Mouse (Mus musculus) limb, embryonic 12.5 days (tissue): ENCODE measurements around the gene Fam240a. TPM values are rescaled to one million over a fixed set of nuclear protein-coding genes. Genes with fewer than 3 reads are reported as not detected.

ENCODE experiments used
- ATAC-seq: fragments of 200-750 bp; cut with Nextera tagmentation; 2 replicates; pipeline ENCODE4 v1.8.0; 2017; ENCODE audit warnings: low read depth, moderate TSS enrichment; ENCODE audit not compliant: insufficient number of reproducible peaks, insufficient read depth, low FRiP score, low TSS enrichment
- H3K27ac ChIP-seq: fragments of 300-500 bp; sonication (generic); 2 replicates; pipeline ENCODE4 v1.5.1; 2016; ENCODE audit warnings: mild to moderate bottlenecking, moderate library complexity
- H3K27me3 ChIP-seq: fragments of 300-500 bp; sonication (generic); 2 replicates; pipeline ENCODE4 v1.6.1; 2016; ENCODE audit warnings: mild to moderate bottlenecking, moderate library complexity
- H3K36me3 ChIP-seq: fragments of 300-500 bp; sonication (generic); 2 replicates; pipeline ENCODE4 v1.6.1; 2016; ENCODE audit warnings: mild to moderate bottlenecking, moderate library complexity
- H3K4me1 ChIP-seq: fragments of 300-500 bp; sonication (generic); replicated peaks from 2 replicates; pipeline ENCODE4 v1.6.1; 2016
- H3K4me2 ChIP-seq: fragments of 300-500 bp; sonication (generic); 2 replicates; pipeline ENCODE4 v1.6.1; 2016; ENCODE audit warnings: mild to moderate bottlenecking, moderate library complexity
- H3K4me3 ChIP-seq: fragments of 300-500 bp; sonication (generic); replicated peaks from 2 replicates; pipeline ENCODE4 v1.5.1; 2016; ENCODE audit warnings: mild to moderate bottlenecking
- H3K9ac ChIP-seq: fragments of 300-500 bp; sonication (generic); replicated peaks from 2 replicates; pipeline ENCODE4 v1.6.1; 2016; ENCODE audit warnings: mild to moderate bottlenecking, moderate library complexity
- H3K9me3 ChIP-seq: fragments of 300-500 bp; sonication (generic); 2 replicates; pipeline ENCODE4 v1.6.1; 2016; ENCODE audit warnings: mild to moderate bottlenecking, moderate library complexity
- WGBS: fragments of 180-500 bp; shearing (Covaris S2); methylation state at CpG from one replicate; pipeline ENCODE4 v1.1.7; 2016; 5-methylcytosine and 5-hydroxymethylcytosine counted together
- polyA plus RNA-seq: library from polyadenylated mRNA; unstranded; fragments of >200 nt; fragmentation: Nextera tagmentation; extraction: Ambion mirVana; gene quantifications from 2 replicates; pipeline ENCODE4 v1.2.1, GENCODE M21; 2016

The Fam240a gene
- polyA plus RNA-seq: not detected in 2 replicates

DNA sequence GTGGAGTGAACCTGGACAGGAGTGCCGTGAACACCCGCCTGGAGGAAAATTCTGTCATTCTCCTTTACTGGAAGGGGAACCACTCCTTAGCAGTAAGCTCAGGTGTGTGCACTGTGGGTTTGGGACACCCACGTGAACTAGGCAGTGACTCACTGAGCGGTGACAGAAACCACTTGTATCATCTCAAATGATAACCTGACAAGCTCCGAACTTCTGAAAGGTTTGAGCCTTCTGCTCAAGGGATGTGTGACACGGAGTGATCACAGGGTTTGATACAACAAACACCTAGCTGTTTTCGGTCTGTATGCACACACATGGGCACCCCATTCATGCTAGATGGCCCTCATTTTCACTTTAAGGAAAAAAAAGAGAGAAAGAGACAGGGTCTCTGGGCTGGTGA, at the start of gene Fam240a:
TSS of gene Fam240a (minus strand) at position 76 of the 400 bp plus-strand sequence.
- Histone ChIP-seq H3K4me1 (no peaks in the 10 kb centered on the region), H3K9me3 (no peaks in the 10 kb centered on the region), H3K4me2 (no peak within 1 kb of the TSS), H3K9ac (no peak within 1 kb of the TSS), H3K27me3 (no peaks in the 10 kb centered on the region), H3K27ac (no peak within 1 kb of the TSS), H3K4me3 (no peak within 1 kb of the TSS), H3K36me3 (no peaks in the 10 kb centered on the region)
- ATAC-seq: no peak
- WGBS: 87% methylated on average over 7 of the region's 7 CpGs

DNA sequence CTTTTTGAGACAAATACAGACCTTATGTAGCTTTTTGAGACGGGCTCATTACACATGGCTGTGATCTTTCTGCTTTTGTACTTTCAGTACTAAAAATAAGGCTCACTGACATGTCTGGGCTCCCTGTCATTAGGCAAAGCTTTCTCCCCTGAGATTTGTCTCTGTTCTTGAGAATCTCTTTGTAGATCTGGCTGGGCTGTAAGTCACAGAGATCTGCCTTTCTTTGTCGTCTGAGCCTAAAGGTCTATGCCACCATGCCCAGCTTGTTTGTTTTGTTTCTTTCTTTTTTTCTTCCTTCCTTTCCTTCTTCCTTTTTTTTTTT, 49.2 kb upstream of the Fam240a start:
- Histone ChIP-seq H3K4me3 (no peak overlapping the region), H3K9ac (no peak overlapping the region), H3K27ac (no peak overlapping the region), H3K9me3 (no peaks in the 10 kb centered on the region), H3K4me2 (no peak overlapping the region), H3K4me1 (no peaks in the 10 kb centered on the region), H3K27me3 (no peaks in the 10 kb centered on the region), H3K36me3 (no peaks in the 10 kb centered on the region)
- 81% methylated on average over 2 of the region's 2 CpGs for WGBS
- ATAC-seq: no peak

DNA sequence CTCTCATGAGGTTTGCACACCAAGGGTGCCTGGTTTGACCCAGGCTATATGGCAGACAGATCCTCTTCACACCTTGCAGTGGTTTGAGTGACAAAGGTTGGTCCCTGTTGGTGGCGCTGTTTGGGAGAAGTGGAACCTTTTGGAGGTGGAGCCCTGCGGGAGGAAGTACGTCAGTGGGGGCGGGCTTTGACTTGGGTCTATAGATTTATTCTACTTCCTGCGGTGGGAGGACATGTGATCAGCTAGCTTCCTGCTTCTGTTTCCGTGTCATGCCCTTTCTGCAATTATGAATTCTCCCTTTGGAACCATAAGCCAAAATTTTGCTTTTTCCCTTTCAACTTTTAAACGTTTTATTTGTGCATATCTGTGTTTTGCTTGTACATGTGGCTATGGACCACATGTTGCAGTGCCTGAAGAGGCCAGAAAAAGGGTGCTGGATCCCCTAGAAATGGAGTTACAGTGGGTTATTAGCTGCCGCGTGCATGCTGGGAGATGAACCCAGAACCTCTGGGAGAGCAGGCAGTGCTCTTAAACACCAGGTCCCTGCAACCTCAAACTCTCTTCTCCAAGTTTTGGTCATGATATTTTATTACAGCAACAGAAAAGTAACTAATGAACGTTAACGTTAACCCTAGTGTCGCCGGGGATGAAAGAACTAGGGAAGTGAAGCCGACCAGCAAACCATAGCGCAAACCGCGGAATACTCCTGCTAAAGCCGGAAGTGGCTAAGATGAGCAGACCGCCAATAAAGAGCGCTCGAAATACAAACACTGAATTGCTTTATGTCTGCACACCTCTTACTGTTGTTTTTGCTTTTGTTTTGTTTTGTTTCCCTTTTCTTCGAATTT, 48.6 kb upstream of the Fam240a start:
- no peak overlapping the region for H3K4me3 ChIP-seq
- WGBS: 88% methylated on average over 22 of the region's 22 CpGs
- no peak for ATAC-seq
- H3K4me1 ChIP-seq: no peaks in the 10 kb centered on the region
- H3K9ac ChIP-seq: no peak overlapping the region
- no peaks in the 10 kb centered on the region for H3K9me3 ChIP-seq
- no peak overlapping the region for H3K4me2 ChIP-seq
- no peaks in the 10 kb centered on the region for H3K27me3 ChIP-seq
- no peak overlapping the region for H3K27ac ChIP-seq
- no peaks in the 10 kb centered on the region for H3K36me3 ChIP-seq

DNA sequence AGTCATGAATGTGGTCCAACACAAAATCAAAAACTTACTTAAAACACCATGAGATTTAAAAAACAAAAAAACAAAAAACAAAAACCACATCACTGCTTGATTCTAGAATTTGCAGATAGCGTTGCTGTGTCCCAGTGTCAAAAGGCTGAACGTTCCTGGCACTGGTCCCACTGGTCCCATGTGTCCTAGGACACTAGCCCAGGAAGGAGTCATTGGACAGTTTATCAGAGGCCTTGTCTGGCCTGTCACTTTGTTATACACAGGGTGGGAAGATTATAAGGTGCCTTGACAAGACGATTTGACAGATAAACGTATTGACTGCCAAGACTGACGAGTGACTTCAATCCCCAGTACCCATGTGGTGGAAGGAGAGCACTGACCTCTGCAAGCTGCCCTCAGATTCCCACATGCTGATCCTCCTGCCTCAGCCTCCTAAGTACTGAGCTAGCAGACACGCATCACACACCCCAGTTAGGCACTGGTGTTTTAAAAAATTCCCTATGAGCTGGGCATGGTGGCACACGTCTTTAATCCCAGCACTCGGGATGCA, 47.0 kb upstream of the Fam240a start:
- ATAC-seq: no peak
- H3K27ac ChIP-seq: no peak overlapping the region
- H3K9me3 ChIP-seq: no peaks in the 10 kb centered on the region
- no peak overlapping the region for H3K4me3 ChIP-seq
- no peak overlapping the region for H3K9ac ChIP-seq
- 90% methylated on average over 8 of the region's 8 CpGs for WGBS
- H3K4me2 ChIP-seq: no peak overlapping the region
- no peaks in the 10 kb centered on the region for H3K4me1 ChIP-seq
- no peaks in the 10 kb centered on the region for H3K36me3 ChIP-seq
- no peaks in the 10 kb centered on the region for H3K27me3 ChIP-seq

DNA sequence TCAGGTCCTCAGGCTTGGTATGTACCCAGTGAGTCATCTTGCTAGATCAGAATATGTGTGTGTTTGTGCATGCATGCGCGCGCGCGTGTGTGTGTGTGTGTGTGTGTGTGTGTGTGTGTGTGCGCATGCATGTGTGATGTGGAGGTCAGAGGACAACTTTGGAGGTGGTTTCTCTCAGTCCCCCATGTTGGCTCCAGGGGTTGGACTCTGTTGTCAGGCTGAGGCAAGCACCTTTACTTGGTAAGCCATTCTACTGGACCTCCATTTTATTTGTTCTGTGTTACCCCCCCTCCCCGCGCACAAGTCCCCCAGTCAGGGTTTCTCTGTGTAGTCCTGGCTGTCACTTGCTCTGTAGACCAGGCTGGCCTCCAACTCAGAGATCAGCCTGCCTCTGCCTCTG, 44.7 kb upstream of the Fam240a start:
- peaks cover 2% of the 10 kb centered on the region for H3K27me3 ChIP-seq
- 98% methylated on average over 8 of the region's 8 CpGs for WGBS
- no peak overlapping the region for H3K4me3 ChIP-seq
- H3K9me3 ChIP-seq: no peaks in the 10 kb centered on the region
- H3K4me2 ChIP-seq: no peak overlapping the region
- no peak overlapping the region for H3K9ac ChIP-seq
- H3K27ac ChIP-seq: no peak overlapping the region
- no peaks in the 10 kb centered on the region for H3K36me3 ChIP-seq
- 0 out of 2 replicates have a peak, but pooled peaks cover 6% of the 10 kb centered on the region for H3K4me1 ChIP-seq
- ATAC-seq: no peak

DNA sequence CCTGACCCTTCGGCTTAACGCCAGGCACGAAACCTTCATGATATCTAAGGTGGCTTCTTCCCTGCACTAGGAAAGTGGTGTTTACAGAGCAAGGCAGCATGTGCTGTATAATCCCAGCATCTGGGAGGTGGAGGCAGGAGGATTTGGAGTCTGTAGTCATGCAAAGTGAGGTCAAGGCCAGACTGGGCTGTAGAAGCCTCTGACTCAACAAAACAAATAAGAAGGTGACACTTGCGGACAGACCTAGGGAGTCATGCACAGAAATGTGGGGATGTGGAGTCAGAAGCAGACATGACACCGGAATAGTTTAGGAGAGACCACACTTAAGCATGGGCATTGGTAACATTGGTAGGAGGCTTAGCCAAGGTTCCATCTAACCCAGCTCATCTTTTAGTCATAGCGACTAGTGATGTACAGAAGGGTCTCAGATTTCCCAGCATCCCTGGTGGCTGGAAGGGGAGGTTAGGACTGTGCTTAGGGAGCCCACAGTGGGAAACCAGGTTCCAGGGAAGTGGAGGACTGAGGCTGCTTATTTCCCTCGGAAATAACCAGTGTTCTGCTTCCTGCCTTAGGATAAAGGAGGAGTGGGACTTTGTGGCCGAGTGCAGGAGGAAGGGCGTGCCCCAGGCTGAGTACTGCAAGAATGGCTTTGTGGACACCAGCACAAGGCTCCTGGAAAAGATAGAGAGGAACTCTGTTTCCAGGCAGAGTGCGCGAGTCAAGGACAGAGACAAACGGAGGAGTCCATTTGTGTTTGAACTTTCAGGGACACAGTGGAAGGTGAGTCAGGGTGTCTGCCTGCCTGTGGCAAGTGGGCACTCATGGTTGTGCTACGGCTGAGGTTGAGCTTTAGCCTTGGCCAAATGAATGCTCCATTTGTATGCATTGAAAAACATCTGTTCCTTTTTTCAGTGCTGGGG, 43.8 kb upstream of the Fam240a start:
- 84% methylated on average over 13 of the region's 13 CpGs for WGBS
- H3K4me1 ChIP-seq: 0 out of 2 replicates have a peak, but pooled peaks cover 6% of the 10 kb centered on the region
- no peaks in the 10 kb centered on the region for H3K9me3 ChIP-seq
- no peak overlapping the region for H3K4me3 ChIP-seq
- no peak overlapping the region for H3K4me2 ChIP-seq
- H3K9ac ChIP-seq: no peak overlapping the region
- no peaks in the 10 kb centered on the region for H3K36me3 ChIP-seq
- peaks cover 11% of the 10 kb centered on the region for H3K27me3 ChIP-seq
- H3K27ac ChIP-seq: no peak overlapping the region
- no peak for ATAC-seq

DNA sequence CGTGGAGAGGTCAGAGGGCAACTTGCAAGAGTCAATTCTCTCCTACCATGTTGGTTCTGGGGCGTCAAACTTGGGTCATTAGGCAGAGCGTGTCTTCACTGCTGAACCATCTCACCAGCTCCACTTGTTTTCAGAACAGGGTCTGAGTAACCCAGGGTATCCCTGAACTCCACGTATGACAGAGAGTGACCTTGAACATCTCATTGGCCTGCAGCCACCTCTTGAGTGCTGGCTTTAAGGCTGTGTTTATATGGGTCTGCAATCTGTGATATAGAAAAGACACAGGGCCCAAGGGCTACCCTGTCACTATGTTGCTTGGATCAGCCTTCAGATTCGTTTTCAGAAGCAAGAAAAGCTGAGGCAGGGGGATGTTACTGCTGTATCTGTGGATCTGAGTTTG, 43.0 kb upstream of the Fam240a start:
- no peak for ATAC-seq

DNA sequence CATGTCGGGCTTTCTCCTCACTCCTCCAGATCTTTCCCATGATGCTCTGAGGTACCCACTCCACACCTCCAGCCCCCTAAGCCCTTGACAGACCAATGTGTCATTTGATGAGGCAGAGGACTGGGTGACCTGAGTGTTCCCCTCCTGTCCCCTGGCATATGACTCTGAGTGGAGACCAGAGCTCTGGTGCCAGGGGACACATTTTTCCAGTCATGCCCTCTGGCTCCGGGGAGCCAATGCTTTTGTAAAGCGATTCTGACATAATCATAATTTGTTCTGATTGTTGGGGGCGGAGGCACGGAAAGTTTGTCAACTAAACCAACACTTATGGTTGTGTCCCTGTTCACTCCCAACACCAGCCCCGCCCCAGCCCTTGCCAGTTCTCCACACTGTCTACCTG, 39.3 kb upstream of the Fam240a start:
- no peak overlapping the region for H3K4me2 ChIP-seq
- no peak overlapping the region for H3K27ac ChIP-seq
- no peak for ATAC-seq
- 84% methylated on average over 6 of the region's 6 CpGs for WGBS
- H3K9ac ChIP-seq: no peak overlapping the region
- H3K27me3 ChIP-seq: peaks cover 56% of the 10 kb centered on the region
- no peaks in the 10 kb centered on the region for H3K36me3 ChIP-seq
- no peak overlapping the region for H3K4me3 ChIP-seq
- H3K9me3 ChIP-seq: no peaks in the 10 kb centered on the region
- H3K4me1 ChIP-seq: peaks cover 6% of the 10 kb centered on the region; the same call in 1 of the 2 replicates

More for the DNA sequence above, 43.0 kb upstream of the Fam240a start:
- Histone ChIP-seq H3K36me3 (no peaks in the 10 kb centered on the region), H3K4me3 (no peak overlapping the region), H3K9ac (no peak overlapping the region), H3K9me3 (no peaks in the 10 kb centered on the region), H3K27me3 (peaks cover 19% of the 10 kb centered on the region), H3K27ac (no peak overlapping the region), H3K4me1 (0 out of 2 replicates have a peak, but pooled peaks cover 6% of the 10 kb centered on the region), H3K4me2 (no peak overlapping the region)
- 80% methylated on average over 5 of the region's 5 CpGs for WGBS

DNA sequence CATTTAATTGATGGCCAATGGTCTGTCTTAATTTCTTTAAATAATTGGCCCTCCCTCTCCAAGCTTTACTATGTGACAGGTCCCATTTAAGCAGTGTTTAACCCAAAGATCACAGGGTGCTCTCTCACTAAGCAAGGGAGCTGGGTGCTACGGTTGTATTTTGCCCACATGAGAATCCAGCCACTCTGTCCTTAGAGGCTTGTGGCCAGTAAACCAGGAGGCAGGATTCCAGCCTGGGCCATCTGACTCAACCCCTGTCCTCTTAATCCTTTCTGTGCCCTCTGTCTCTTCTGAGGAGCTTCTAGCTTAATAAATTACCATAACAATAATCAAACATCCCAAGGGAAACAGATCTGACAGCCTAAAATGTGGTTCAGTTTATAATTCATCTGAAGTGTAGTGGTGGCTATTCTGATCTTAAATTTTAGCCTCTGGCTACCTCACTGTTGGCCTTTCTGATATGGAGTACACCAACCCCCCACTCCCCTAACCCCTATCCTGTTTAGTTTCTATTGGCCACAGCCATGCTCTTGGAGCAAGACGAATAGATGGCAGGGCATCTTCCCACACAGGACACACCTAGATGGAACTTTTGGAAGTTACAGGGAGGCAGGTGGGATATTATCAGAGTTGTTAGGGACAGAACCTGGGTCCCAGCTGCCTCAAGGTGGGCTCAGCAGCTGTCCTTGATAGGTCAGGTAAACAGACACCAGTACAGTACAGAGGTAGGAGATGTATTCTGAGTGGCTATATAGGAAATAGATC, 38.2 kb upstream of the Fam240a start:
- Histone ChIP-seq H3K4me1 (peaks cover 6% of the 10 kb centered on the region; the same call in 1 of the 2 replicates), H3K9ac (no peak overlapping the region), H3K4me3 (no peak overlapping the region), H3K9me3 (no peaks in the 10 kb centered on the region), H3K4me2 (no peak overlapping the region), H3K27ac (no peak overlapping the region), H3K27me3 (peaks cover 59% of the 10 kb centered on the region), H3K36me3 (no peaks in the 10 kb centered on the region)
- WGBS: 56% methylated on average over 2 of the region's 2 CpGs
- no peak for ATAC-seq

DNA sequence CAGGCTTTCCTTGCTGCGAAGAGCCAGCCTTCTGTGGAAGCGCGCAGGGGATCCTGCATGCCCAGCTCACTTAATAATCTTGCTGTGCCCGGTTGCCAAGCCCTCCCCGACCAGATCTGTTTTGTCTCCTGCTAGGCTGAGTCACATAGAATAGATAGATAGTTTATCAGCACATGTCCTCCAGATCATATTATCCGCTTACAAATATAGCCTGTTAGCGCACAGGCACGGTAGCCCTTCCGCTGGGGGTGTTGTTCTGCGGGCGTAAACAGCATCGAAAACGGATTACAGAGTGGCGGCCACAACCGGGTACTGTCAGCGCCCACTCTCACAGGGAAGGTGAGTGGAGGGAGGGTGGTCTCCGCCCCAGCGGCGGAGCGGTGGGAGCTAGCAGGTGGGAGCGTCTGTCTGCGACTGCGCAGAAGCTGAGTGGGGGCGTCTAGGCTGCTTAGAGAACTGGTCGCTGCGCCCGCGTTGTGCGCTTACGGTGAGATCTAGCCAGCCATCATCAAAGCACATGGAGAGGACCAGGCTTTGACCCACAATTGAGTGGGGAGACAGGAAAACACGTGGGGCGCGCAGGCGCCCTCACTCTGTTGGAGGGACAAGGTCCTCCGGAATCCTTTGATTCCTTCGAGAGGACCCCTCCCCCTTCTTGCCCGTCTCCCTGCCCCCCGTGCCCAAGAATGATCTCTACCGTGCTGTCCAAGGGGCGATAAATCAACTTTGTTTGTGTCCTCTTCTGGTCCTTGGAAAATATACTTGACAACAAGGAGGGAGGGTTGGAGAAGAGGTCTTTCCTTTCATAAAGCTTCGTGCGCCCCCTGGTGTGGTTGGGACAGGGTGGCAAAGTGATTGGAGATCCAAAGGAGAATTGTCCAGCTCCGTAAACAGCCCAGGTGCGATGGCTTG, 37.1 kb upstream of the Fam240a start:
- Histone ChIP-seq H3K27ac (no peak overlapping the region), H3K27me3 (peaks cover 64% of the 10 kb centered on the region), H3K9ac (peak overlapping the region; percentile 54), H3K36me3 (no peaks in the 10 kb centered on the region), H3K4me1 (peaks cover 6% of the 10 kb centered on the region; the same call in 1 of the 2 replicates), H3K9me3 (no peaks in the 10 kb centered on the region), H3K4me2 (peak overlapping the region; percentile 97), H3K4me3 (peak overlapping the region; percentile 55)
- peak; percentile 38; the same call in 1 of the 2 replicates for ATAC-seq
- WGBS: 1% methylated on average over 44 of the region's 44 CpGs
